Comparison of ENCODE assay signal across 8 mouse cellular contexts in the genomic region with DNA sequence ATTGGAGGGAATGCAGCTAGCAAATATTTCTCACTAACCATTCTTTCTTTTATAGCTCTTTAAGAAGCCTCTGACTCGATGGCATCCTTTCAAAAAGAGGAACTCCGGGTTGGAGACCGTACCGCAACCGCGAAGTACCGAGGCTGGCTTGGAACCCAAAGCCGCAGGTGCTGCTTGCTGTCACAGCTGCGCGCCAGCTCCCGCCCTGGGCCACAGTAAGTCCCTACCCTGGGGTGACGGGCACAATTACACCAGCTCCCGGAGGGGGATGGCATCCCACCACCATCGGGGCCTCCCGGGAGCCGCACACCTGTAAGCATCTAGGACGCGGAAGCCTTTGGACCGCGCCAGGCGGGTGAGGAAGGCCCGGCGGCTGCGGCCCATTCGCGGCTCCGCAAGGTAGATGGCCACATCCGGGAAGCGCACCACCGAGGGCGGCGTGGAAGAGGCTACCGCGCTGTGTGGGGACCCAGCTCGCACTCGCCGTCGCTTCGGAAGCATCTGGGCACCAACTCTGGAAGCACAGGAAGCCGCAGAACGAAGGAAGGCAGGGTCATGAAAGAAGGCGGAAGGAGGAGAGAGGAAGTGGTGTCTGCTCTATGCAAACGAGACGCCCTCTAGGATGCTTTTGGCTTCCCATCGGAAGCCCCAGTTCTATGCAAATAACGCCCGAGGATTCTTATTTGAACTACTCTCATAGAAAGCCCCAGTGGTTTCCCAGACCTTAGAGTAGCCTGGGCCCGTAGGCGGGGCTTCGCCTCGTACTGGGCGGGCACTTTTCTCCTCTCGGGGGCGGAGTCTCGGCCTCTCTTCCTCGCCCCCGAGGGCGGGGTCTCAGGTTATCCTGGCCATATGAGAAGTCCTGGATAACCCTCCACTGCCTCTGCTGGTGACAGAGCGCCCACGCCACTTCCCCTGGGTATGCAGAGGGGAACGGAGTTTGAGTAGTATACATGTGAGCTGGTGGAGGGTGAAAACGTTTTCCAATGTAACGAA. TPM values are rescaled to one million over a fixed set of nuclear protein-coding genes. Genes with fewer than 3 reads are reported as not detected.
DNase-seq lines count a peak whose midpoint lies in the region; ATAC-seq lines count a peak whose summit lies in the region.

Gene Polm (minus strand): TSS at position 766 of the 996 bp plus-strand sequence.

- peak within 1 kb of the TSS; percentile 70 for H3K4me3 ChIP-seq in hindbrain, embryonic 14.5 days (replicated peaks; ENCODE audit: low read length)

- peak within 1 kb of the TSS; percentile 90 for H3K4me2 ChIP-seq in hindbrain, embryonic 14.5 days (replicated peaks)

- no peaks in the 10 kb centered on the region for H3K27me3 ChIP-seq in hindbrain, embryonic 14.5 days (ENCODE audit: control insufficient read depth, insufficient read depth, low read length)

- peaks cover 15% of the 10 kb centered on the region; the same call in 1 of the 2 replicates for H3K36me3 ChIP-seq in hindbrain, embryonic 14.5 days (replicated peaks; ENCODE audit: control insufficient read depth, insufficient read depth)

- ATAC-seq in hindbrain, embryonic 14.5 days (ENCODE audit: low FRiP score) = peak; percentile 94

- peak within 1 kb of the TSS; percentile 72 for H3K27ac ChIP-seq in hindbrain, embryonic 14.5 days

- H3K9me3 ChIP-seq in hindbrain, embryonic 14.5 days (ENCODE audit: control insufficient read depth, low read length) = no peaks in the 10 kb centered on the region

- DNase-seq in R1 (ENCODE audit: low read depth, low spot score) = peak; percentile 98
- DNase-seq in cerebellum, postnatal 25 days = peak; percentile 93 to 96
- peak; percentile 56 to 72 for DNase-seq in frontal cortex, postnatal 25 days (ENCODE audit: low spot score in 2 of 2)
- DNase-seq in hindbrain, embryonic 14.5 days (ENCODE audit: low spot score) = peak; percentile 91
- DNase-seq in layer of hippocampus, postnatal 36 days = peak; percentile 82 to 85
- peak; percentile 97 for DNase-seq in lung, postnatal 36 days
- DNase-seq in retina, postnatal 1 day = peak; percentile 97
- peak; percentile 87 to 92 for DNase-seq in urinary bladder, adult 18-20 months (ENCODE audit: low spot score in 2 of 2)

- peak within 1 kb of the TSS; percentile 83 for H3K9ac ChIP-seq in hindbrain, embryonic 14.5 days

- under 1% methylated on average over 63 of the region's 63 CpGs for WGBS in hindbrain, embryonic 14.5 days

- H3K4me1 ChIP-seq in hindbrain, embryonic 14.5 days (replicated peaks; ENCODE audit: control insufficient read depth, insufficient read depth, low read length) = 0 out of 2 replicates have a peak, but pooled peaks cover 13% of the 10 kb centered on the region

RNA-seq across cellular contexts. Expression of gene Polm, which starts in this region (rescaled TPM):
- polyA plus RNA-seq in hindbrain, embryonic 14.5 days (2014; fragmentation: Nextera tagmentation; extraction: Ambion mirVana) = 4.7 TPM in 2 replicates
- 10 to 100 TPM; 12.1 to 14.0 TPM for total RNA-seq in layer of hippocampus, postnatal 36 days (2021)

Comparison
In these comparisons a context has a peak if more than half of its experiments do, and no peak if none do; other contexts are left out.
1. Peak in every context shown above with its lines: DNase-seq, ATAC-seq, H3K4me3 ChIP-seq and H3K27ac ChIP-seq.